Mouse (Mus musculus) intestine, embryonic 14.5 days (tissue): Measurements from ENCODE around the gene Pld6. TPM values are rescaled to one million over a fixed set of nuclear protein-coding genes. Genes with fewer than 3 reads are reported as not detected.

Experiments
- ATAC-seq: fragments of 200-750 bp; cut with Nextera tagmentation; replicated peaks from 2 replicates; pipeline ENCODE4 v1.8.0; 2017; ENCODE audit warnings: low read depth, moderate number of reproducible peaks, moderate TSS enrichment, moderate library complexity; ENCODE audit not compliant: low FRiP score, low TSS enrichment
- DNase-seq: peaks from one replicate; pipeline ENCODE4 v3.0.0-alpha.2; 2018; ENCODE audit warnings: low spot score
- H3K27ac ChIP-seq: fragments of 300-500 bp; sonication (generic); 2 replicates; pipeline ENCODE4 v1.5.1; 2014; ENCODE audit warnings: low read depth, mild to moderate bottlenecking, control low read depth
- H3K27me3 ChIP-seq: fragments of 300-500 bp; sonication (generic); replicated peaks from 2 replicates; pipeline ENCODE4 v1.6.1; 2014; ENCODE audit warnings: low read length, control low read depth; ENCODE audit not compliant: control insufficient read depth, insufficient read depth
- H3K36me3 ChIP-seq: fragments of 300-500 bp; sonication (generic); 2 replicates; pipeline ENCODE4 v1.6.1; 2014; ENCODE audit warnings: low read length, control low read depth; ENCODE audit not compliant: control insufficient read depth, insufficient read depth
- H3K4me1 ChIP-seq: fragments of 300-500 bp; sonication (generic); replicated peaks from 2 replicates; pipeline ENCODE4 v1.6.1; 2014; ENCODE audit warnings: low read length, control low read depth, mixed read lengths; ENCODE audit not compliant: control insufficient read depth, insufficient read depth
- H3K4me2 ChIP-seq: fragments of 300-500 bp; sonication (generic); 2 replicates; pipeline ENCODE4 v1.6.1; 2014; ENCODE audit warnings: low read length
- H3K4me3 ChIP-seq: fragments of 300-500 bp; sonication (generic); 2 replicates; pipeline ENCODE4 v1.5.1; 2014; ENCODE audit warnings: low read depth, low read length, control low read depth, mixed read lengths
- H3K9ac ChIP-seq: fragments of 300-500 bp; sonication (generic); 2 replicates; pipeline ENCODE4 v1.6.1; 2014; ENCODE audit warnings: mild to moderate bottlenecking, low read length
- H3K9me3 ChIP-seq: fragments of 300-500 bp; sonication (generic); 2 replicates; pipeline ENCODE4 v1.6.1; 2016; ENCODE audit warnings: low read length, control low read depth; ENCODE audit not compliant: control insufficient read depth
- WGBS: fragments of 180-500 bp; shearing (Covaris S2); extraction: QIAGEN DNeasy Blood & Tissue Kit; methylation state at CpG from one replicate; pipeline ENCODE4 v1.1.7; 2014; 5-methylcytosine and 5-hydroxymethylcytosine counted together
- polyA plus RNA-seq: library from polyadenylated mRNA; unstranded; fragments of >200 nt; fragmentation: Nextera tagmentation; extraction: Ambion mirVana; gene quantifications from 2 replicates; pipeline ENCODE4 v1.2.1, GENCODE M21; 2014

The Pld6 gene
- polyA plus RNA-seq, 1 experiment from 2014 or later = 1.7 TPM

GRCm38 (mm10) chr11:59769307-59769706 lies 18.1 kb downstream of the Pld6 start:
- no peak overlapping the region for H3K9ac ChIP-seq
- H3K36me3 ChIP-seq = peaks cover 97% of the 10 kb centered on the region

GRCm38 (mm10) chr11:59760796-59761195 lies 26.6 kb downstream of the Pld6 start:
- H3K4me2 ChIP-seq = no peak overlapping the region
- no peaks in the 10 kb centered on the region for H3K27me3 ChIP-seq
- ATAC-seq (no peak), DNase-seq (no peak)
- 97% methylated on average over 6 of the region's 6 CpGs for WGBS
- H3K36me3 ChIP-seq = peaks cover 96% of the 10 kb centered on the region
- no peaks in the 10 kb centered on the region for H3K9me3 ChIP-seq
- H3K27ac ChIP-seq = no peak overlapping the region
- H3K4me1 ChIP-seq = no peaks in the 10 kb centered on the region
- no peak overlapping the region for H3K9ac ChIP-seq
- no peak overlapping the region for H3K4me3 ChIP-seq

More at GRCm38 (mm10) chr11:59769307-59769706, 18.1 kb downstream of the Pld6 start:
- WGBS = 100% methylated on average over 2 of the region's 2 CpGs
- Histone ChIP-seq H3K9me3 (no peaks in the 10 kb centered on the region), H3K4me1 (no peaks in the 10 kb centered on the region), H3K27me3 (no peaks in the 10 kb centered on the region), H3K4me2 (no peak overlapping the region), H3K27ac (no peak overlapping the region), H3K4me3 (no peak overlapping the region)
- no peak for ATAC-seq
- no peak for DNase-seq

- ATAC-seq (no peak), DNase-seq (no peak)
- Histone ChIP-seq H3K4me3 (no peak overlapping the region), H3K27ac (no peak overlapping the region), H3K9ac (no peak overlapping the region), H3K9me3 (no peaks in the 10 kb centered on the region), H3K27me3 (no peaks in the 10 kb centered on the region), H3K4me2 (no peak overlapping the region), H3K36me3 (peaks cover 97% of the 10 kb centered on the region), H3K4me1 (no peaks in the 10 kb centered on the region)
- WGBS = 84% methylated on average over 2 of the region's 2 CpGs
These were observed 27.8 kb downstream of the Pld6 start for GRCm38 (mm10) chr11:59759626-59760025.

GRCm38 (mm10) chr11:59759178-59759577 lies 28.3 kb downstream of the Pld6 start:
- 94% methylated on average over 4 of the region's 4 CpGs for WGBS
- H3K27ac ChIP-seq = no peak overlapping the region
- ATAC-seq = no peak
- DNase-seq = no peak
- no peaks in the 10 kb centered on the region for H3K9me3 ChIP-seq
- H3K4me2 ChIP-seq = no peak overlapping the region
- peaks cover 97% of the 10 kb centered on the region for H3K36me3 ChIP-seq
- H3K4me3 ChIP-seq = no peak overlapping the region
- no peak overlapping the region for H3K9ac ChIP-seq
- H3K4me1 ChIP-seq = no peaks in the 10 kb centered on the region
- no peaks in the 10 kb centered on the region for H3K27me3 ChIP-seq

- peaks cover 99% of the 10 kb centered on the region for H3K36me3 ChIP-seq
- no peaks in the 10 kb centered on the region for H3K4me1 ChIP-seq
- 88% methylated on average over 9 of the region's 9 CpGs for WGBS
- no peak overlapping the region for H3K9ac ChIP-seq
- no peaks in the 10 kb centered on the region for H3K9me3 ChIP-seq
- H3K27me3 ChIP-seq = no peaks in the 10 kb centered on the region
- ATAC-seq (no peak), DNase-seq (no peak)
- H3K4me2 ChIP-seq = no peak overlapping the region
- H3K4me3 ChIP-seq = no peak overlapping the region
- no peak overlapping the region for H3K27ac ChIP-seq
These were observed 29.1 kb downstream of the Pld6 start for GRCm38 (mm10) chr11:59758191-59758985.

DNA sequence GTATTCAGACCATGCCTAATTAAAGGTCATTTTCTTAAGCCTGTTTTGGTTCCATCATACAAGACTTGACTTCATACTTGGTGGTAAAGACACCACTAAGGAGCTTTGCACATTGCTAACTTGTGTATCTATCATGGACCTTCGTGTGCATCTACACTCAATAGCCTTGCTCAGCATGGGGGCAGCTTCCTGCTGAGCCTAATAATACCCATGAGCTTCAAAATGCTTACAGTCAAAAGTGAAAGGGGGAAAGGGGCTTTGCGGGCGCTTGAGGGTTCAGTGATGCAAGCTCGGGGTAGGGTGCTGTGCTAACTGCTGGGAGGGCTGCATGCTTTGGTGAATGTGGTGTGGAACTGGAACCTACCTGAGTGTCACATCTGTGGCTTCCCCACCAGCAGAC lies 31.1 kb downstream of the Pld6 start:
- H3K9me3 ChIP-seq = no peaks in the 10 kb centered on the region
- DNase-seq (no peak), ATAC-seq (no peak)
- H3K27me3 ChIP-seq = no peaks in the 10 kb centered on the region
- H3K4me1 ChIP-seq = no peaks in the 10 kb centered on the region
- H3K9ac ChIP-seq = no peak overlapping the region
- H3K36me3 ChIP-seq = peaks cover 99% of the 10 kb centered on the region
- H3K4me2 ChIP-seq = no peak overlapping the region
- WGBS = 88% methylated on average over 4 of the region's 4 CpGs
- no peak overlapping the region for H3K4me3 ChIP-seq
- H3K27ac ChIP-seq = no peak overlapping the region

- Histone ChIP-seq H3K9ac (no peak overlapping the region), H3K4me3 (no peak overlapping the region), H3K36me3 (peaks cover 99% of the 10 kb centered on the region), H3K4me1 (no peaks in the 10 kb centered on the region), H3K9me3 (no peaks in the 10 kb centered on the region), H3K27me3 (no peaks in the 10 kb centered on the region), H3K4me2 (no peak overlapping the region), H3K27ac (no peak overlapping the region)
- DNase-seq = no peak
- no peak for ATAC-seq
- WGBS = 95% methylated on average over 6 of the region's 6 CpGs
These were observed 32.9 kb downstream of the Pld6 start for GRCm38 (mm10) chr11:59754504-59754903.

DNA sequence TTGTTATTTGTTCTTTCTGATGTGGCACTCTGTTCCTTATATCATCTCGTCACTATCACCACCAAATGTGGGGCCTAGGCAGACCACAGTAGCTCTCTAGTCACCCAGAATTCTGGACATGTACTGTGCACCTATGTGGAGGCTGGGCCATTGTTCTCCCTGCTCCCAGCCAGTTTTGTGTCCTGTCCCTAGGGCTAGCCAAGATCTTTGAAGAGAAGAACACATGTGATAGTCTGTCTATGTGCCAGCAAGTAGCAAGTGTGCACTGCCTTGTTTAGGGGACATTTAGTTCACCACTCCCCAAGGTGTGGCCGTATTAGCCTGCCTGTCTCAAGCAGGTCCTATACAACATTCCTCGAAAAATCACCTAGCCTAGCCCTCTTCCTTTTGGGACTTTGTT lies 38.4 kb downstream of the Pld6 start:
- no peak overlapping the region for H3K4me2 ChIP-seq
- H3K9ac ChIP-seq = no peak overlapping the region
- H3K4me1 ChIP-seq = no peaks in the 10 kb centered on the region
- H3K36me3 ChIP-seq = peaks cover 76% of the 10 kb centered on the region
- DNase-seq (no peak), ATAC-seq (no peak)
- WGBS = 88% methylated on average over 3 of the region's 3 CpGs
- no peaks in the 10 kb centered on the region for H3K27me3 ChIP-seq
- no peaks in the 10 kb centered on the region for H3K9me3 ChIP-seq
- H3K4me3 ChIP-seq = no peak overlapping the region
- H3K27ac ChIP-seq = no peak overlapping the region

DNA sequence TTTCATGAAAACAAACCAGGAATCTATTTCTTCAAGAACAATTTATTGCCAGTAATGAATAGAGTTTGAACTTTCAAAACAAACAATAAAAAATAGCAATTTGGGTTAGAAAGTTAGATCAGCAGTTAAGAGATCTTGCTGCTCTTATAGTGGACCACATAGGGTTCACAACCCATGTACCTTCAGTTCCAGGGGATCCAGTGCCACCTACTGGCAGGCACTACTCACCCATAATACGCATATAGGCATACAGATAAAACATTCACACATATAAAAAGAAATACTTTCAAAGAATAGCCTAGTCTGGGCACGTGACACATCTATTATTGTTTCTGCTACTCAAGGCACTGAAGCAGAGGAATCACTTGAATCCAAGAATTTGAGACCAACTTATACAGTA lies 40.8 kb downstream of the Pld6 start:
- Histone ChIP-seq H3K36me3 (peaks cover 76% of the 10 kb centered on the region), H3K9me3 (no peaks in the 10 kb centered on the region), H3K27me3 (no peaks in the 10 kb centered on the region), H3K4me1 (no peaks in the 10 kb centered on the region), H3K4me2 (no peak overlapping the region), H3K9ac (no peak overlapping the region), H3K27ac (no peak overlapping the region), H3K4me3 (no peak overlapping the region)
- ATAC-seq (no peak), DNase-seq (peak; percentile 70)
- 84% methylated on average over 2 of the region's 2 CpGs for WGBS
